Mouse (Mus musculus) CD4-positive helper T cell, adult 2 months (primary cell): ENCODE measurements at regions not wholly inside any gene's neighbourhood (a gene's known extent, or its start where the extent isn't known, plus 50 kb on each side); places are given as distances from the start of the nearest gene placed in this dataset.

Experiments used
- DNase-seq: peaks from one replicate; pipeline ENCODE4 v3.0.0-alpha.2; 2012; ENCODE audit warnings: low read depth, missing footprints, low spot score

GRCm38 (mm10) chr12:26535261-26535890 is 66.4 kb downstream of the Cmpk2 start:
- DNase-seq: no peak

- DNase-seq: no peak
Observed at GRCm38 (mm10) chr12:26534229-26535105, 65.5 kb downstream of the Cmpk2 start.

GRCm38 (mm10) chr12:26533641-26534151 is 64.7 kb downstream of the Cmpk2 start:
- no peak for DNase-seq

DNA sequence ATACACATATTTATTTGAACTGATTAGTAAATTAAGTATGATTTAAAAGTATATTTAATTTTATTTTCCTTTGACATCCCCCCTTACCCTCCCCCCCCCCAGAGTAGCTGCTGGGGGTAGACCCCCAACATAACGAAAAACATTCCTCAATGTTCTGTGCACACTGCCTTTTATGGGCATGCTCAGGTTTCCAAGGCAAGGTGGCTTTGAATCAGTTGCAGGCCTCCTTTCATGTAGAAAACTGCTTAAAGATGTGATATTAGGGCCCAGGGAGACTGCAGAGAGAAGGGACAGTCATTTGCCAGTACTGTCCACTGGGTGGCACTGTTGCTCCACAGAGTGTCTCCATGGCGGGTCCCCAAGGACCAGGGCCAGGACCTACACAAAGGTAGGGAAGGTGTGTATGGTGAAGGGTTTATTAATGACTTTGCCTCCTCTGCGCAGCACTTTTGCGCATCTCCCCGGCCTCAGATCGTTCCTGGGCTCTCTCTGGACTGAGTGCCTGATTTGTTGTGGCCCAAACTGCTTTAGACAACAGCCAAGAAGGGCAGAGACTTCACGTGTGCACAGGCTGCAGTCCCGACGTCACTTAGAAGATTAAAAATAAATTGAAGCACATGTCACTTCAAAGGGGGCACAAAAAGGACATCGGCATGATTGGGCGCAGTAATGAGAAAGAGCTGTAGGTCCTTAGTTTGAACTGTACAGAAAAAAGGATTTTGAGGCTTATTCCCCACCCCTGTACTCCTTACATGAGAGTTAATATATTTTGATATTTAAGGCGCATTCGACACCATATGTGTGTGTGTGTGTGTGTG is 64.0 kb downstream of the Cmpk2 start:
- DNase-seq: peak; percentile 35

GRCm38 (mm10) chr12:26532076-26532475 is 63.1 kb downstream of the Cmpk2 start:
- no peak for DNase-seq
